Comparison of ENCODE assay signal across 9 mouse cellular contexts in genomic region chr11:69804972-69805909, GRCm38 (mm10). TPM values are rescaled to one million over a fixed set of nuclear protein-coding genes. Genes with fewer than 3 reads are reported as not detected.
DNase-seq lines count a peak whose midpoint lies in the region; ATAC-seq and TF ChIP-seq lines count a peak whose summit lies in the region.
"Had no signal": no experiment of that assay in that cellular context is flagged by ENCODE, and none has a peak within 500 bp of the region (broad histone marks: within the 10 kb centered on the region; RNA-seq: fewer than 3 reads in every experiment).

TSS of gene Tmem102 (minus strand) at chr11:69805624.

- WGBS in forebrain, embryonic 12.5 days: 4% methylated on average over 29 of the region's 29 CpGs
- 7% methylated on average over 29 of the region's 29 CpGs for WGBS in kidney, embryonic 14.5 days
- 32% methylated on average over 29 of the region's 29 CpGs for WGBS in cerebellum, adult 2 months

- no peaks in the 10 kb centered on the region for H3K9me3 ChIP-seq in forebrain, embryonic 12.5 days
- H3K9me3 ChIP-seq in kidney, embryonic 14.5 days (ENCODE audit: control insufficient read depth, low read length): 0 out of 2 replicates have a peak, but pooled peaks cover 3% of the 10 kb centered on the region

- no peak for ATAC-seq in forebrain, embryonic 12.5 days (ENCODE audit: low FRiP score)
- ATAC-seq in kidney, embryonic 14.5 days (ENCODE audit: low FRiP score, low TSS enrichment): no peak

- H3K4me2 ChIP-seq in forebrain, embryonic 12.5 days: peak within 1 kb of the TSS; percentile 84
- peak within 1 kb of the TSS; percentile 94 for H3K4me2 ChIP-seq in kidney, embryonic 14.5 days (replicated peaks; ENCODE audit: low read depth, low read length)

- peak; percentile 76 for DNase-seq in lung, postnatal 10 days
- no peak for DNase-seq in cerebellum, adult 2 months
- DNase-seq in cerebellum, postnatal 25 days: no peak
- DNase-seq in gastrocnemius, postnatal 14 days: no peak
- DNase-seq in T-cell, adult 2 months (ENCODE audit: low spot score): no peak

- no peak within 1 kb of the TSS for H3K9ac ChIP-seq in forebrain, embryonic 12.5 days
- peak within 1 kb of the TSS; percentile 43; the same call in 1 of the 2 replicates for H3K9ac ChIP-seq in kidney, embryonic 14.5 days (ENCODE audit: low read depth, low read length)

- no peaks in the 10 kb centered on the region for H3K36me3 ChIP-seq in forebrain, embryonic 12.5 days (replicated peaks)
- no peaks in the 10 kb centered on the region for H3K36me3 ChIP-seq in kidney, embryonic 14.5 days (ENCODE audit: control insufficient read depth, insufficient read depth, low read length)

- H3K4me1 ChIP-seq in brown adipose tissue, adult 24 weeks (ENCODE audit: control insufficient read depth, insufficient read depth, insufficient read length, low read length): peaks cover 9% of the 10 kb centered on the region
- H3K4me1 ChIP-seq in forebrain, embryonic 12.5 days: peaks cover 50% of the 10 kb centered on the region
- peaks cover 34% of the 10 kb centered on the region for H3K4me1 ChIP-seq in kidney, embryonic 14.5 days (ENCODE audit: control insufficient read depth, insufficient read depth, low read length)
- H3K4me1 ChIP-seq in cerebellum, adult 2 months (ENCODE audit: control insufficient read depth, insufficient read depth, low read length): peaks cover 5% of the 10 kb centered on the region; the same call in 1 of the 2 replicates

- H3K27ac ChIP-seq in brown adipose tissue, adult 24 weeks (replicated peaks; ENCODE audit: low read depth, low read length): no peak within 1 kb of the TSS
- H3K27ac ChIP-seq in forebrain, embryonic 12.5 days: no peak within 1 kb of the TSS
- no peak within 1 kb of the TSS for H3K27ac ChIP-seq in kidney, embryonic 14.5 days (ENCODE audit: low read depth, low read length)
- no peak within 1 kb of the TSS for H3K27ac ChIP-seq in cerebellum, adult 2 months (ENCODE audit: insufficient read depth, low read length)

- peaks cover 68% of the 10 kb centered on the region for H3K27me3 ChIP-seq in forebrain, embryonic 12.5 days
- peaks cover 34% of the 10 kb centered on the region for H3K27me3 ChIP-seq in kidney, embryonic 14.5 days (ENCODE audit: control insufficient read depth, insufficient read depth, low read length)
- peaks cover 1% of the 10 kb centered on the region; the same call in 1 of the 2 replicates for H3K27me3 ChIP-seq in cerebellum, adult 2 months (ENCODE audit: control insufficient read depth, insufficient read depth, low read length)

- no peak for TF ChIP-seq CTCF in cerebellum, adult 2 months (IDR thresholded peaks at IDR 0.05; ENCODE audit: borderline replicate concordance, insufficient read depth, low read depth, low read length)

- H3K4me3 ChIP-seq in brown adipose tissue, adult 24 weeks (ENCODE audit: insufficient read depth, low read depth, low read length): peak within 1 kb of the TSS; percentile 93
- 0 out of 2 replicates have a peak within 1 kb of the TSS, but pooled peaks have one; percentile 58 for H3K4me3 ChIP-seq in forebrain, embryonic 12.5 days (replicated peaks)
- H3K4me3 ChIP-seq in kidney, embryonic 14.5 days (ENCODE audit: low read length): peak within 1 kb of the TSS; percentile 48
- H3K4me3 ChIP-seq in cerebellum, adult 2 months (replicated peaks; ENCODE audit: insufficient read depth, low read depth, low read length): no peak within 1 kb of the TSS

- no peak for TF ChIP-seq POLR2A in cerebellum, adult 2 months (IDR thresholded peaks at IDR 0.05; ENCODE audit: borderline replicate concordance, insufficient read depth, low read length)

- intact Hi-C loops in gastrocnemius, postnatal 14 days (cut with DNase I; ENCODE audit: low total_unique reads): loop anchor here (5.0 kb wide), 1 partner anchor 32 kb away; the partner anchor contains the start of genes Nlgn2 and Tmem256

RNA-seq across cellular contexts. Expression of gene Tmem102, which starts in this region (rescaled TPM):
- 1.2 TPM in 1 of 2 replicates, not detected in the other for polyA plus RNA-seq in brown adipose tissue, adult 24 weeks (2012; ENCODE audit: insufficient read depth, insufficient read length, missing spikeins)
- 0.76 and 1.3 TPM in 2 replicates for polyA plus RNA-seq in forebrain, embryonic 12.5 days (2016; fragmentation: Nextera tagmentation; extraction: Ambion mirVana)
- 6.4 and 7.7 TPM in 2 replicates for polyA plus RNA-seq in kidney, embryonic 14.5 days (2014; fragmentation: Nextera tagmentation; extraction: Ambion mirVana)
- polyA plus RNA-seq in cerebellum, adult 2 months (2012; rRNA removed): 0.28 and 0.36 TPM in 2 replicates
- under 1 TPM; 0.16 to 0.27 TPM for total RNA-seq in gastrocnemius, postnatal 14 days (2021)
- total RNA-seq: common myeloid progenitor, adult 5-6 weeks had no signal
